Mouse (Mus musculus): ENCODE results near the gene Ptpn23.
"Not testable (repeated sequence)": the region's sequence is repeated elsewhere in the genome, so short reads cannot be mapped to it uniquely, and the experiment has no call there.

The Ptpn23 gene

DNA sequence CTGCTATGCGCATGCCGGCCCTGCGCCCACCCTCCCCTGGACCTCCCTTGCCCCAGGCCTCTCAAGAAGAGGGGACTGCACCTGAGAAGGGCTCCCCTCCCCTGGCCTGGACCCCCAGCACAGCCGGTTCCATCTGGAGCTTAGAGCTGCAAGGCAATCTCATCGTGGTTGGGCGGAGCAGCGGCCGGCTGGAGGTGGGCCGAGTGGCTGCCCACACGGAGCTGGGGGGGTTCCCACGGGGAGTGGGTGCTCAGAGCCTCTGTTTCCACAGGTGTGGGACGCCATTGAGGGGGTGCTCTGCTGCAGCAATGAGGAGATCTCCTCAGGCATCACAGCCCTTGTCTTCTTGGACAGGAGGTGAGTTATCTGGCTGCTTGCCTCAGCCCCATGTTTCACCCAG is 26.7 kb downstream of the Ptpn23 start:
- DNase-seq (ENCODE audit: low read depth) = no peak

DNA sequence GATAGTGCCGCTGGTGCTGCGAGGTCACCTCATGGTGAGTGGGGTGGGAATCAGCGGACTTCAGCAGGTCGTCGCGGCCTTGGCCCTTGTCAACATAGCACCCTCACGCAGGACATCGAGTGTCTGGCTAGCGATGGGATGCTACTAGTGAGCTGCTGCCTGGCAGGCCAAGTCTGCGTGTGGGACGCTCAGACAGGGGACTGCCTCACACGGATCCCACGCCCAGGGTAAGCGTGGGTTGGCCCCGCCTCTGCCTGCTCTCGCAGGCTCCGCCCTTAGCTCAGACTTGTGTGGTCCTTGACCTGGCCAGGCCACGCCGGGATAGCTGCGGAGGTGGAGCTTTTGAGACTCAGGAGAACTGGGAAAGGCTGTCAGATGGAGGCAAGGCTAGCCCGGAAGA is 27.4 kb downstream of the Ptpn23 start:
- DNase-seq (ENCODE audit: low read depth) = no peak

DNA sequence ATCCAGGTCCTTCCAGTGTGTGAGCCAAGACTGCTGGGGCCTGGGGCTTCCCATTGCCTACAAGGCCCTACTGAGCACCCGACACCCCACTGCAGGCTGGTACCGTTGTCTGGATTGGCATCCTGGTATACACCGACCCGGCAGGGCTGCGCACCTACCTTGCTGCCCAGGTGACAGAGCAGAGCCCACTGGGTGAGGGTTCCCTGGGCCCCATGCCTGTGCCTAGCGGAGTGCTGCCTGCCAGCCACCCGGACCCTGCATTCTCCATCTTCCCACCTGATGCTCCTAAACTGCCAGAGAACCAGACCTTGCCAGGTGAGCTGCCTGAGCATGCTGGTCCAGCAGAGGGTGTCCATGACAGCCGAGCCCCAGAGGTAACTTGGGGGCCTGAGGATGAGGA is 28.7 kb downstream of the Ptpn23 start:
- DNase-seq (ENCODE audit: low read depth) = no peak

DNA sequence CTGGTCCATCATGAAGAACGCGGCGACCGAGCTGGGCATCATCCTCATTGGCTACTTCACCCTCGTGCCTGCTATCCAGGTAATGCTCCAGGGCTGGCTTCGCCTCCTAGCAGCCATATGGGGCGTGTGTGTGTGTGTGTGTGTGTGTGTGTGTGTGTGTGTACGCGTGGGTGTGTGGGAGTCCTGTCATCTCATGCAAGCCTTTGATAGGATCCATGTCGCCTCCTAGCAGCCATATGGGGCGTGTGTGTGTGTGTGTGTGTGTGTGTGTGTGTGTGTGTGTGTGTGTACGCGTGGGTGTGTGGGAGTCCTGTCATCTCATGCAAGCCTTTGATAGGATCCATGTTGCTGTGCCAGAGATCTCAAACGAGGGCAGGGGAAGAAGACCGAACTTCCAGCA is 30.4 kb downstream of the Ptpn23 start:
- DNase-seq (ENCODE audit: low read depth) = not testable (repeated sequence)

DNA sequence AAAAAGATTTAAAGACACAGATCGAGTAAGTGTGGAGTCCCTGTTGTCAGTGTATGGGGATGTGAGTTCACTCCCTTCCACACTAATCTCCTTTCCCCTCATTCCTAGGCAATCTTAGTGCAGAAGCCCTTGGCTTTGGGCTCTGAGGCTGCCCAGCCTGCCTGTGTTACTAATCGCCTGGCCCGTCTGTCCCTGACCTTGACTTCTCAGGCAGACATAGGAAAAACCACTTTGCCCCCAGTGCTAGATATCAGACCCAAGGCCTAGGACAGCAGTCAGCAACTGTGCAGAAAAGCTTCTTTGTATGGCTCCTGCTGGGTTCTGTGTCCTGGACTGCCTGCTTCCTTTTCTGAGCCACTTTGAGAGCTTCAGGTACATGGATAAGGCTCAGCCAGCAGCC is 32.3 kb downstream of the Ptpn23 start:
- DNase-seq (ENCODE audit: low read depth) = no peak

GRCm38 (mm10) chr9:110373871-110374270 is 34.1 kb downstream of the Ptpn23 start:
- DNase-seq (ENCODE audit: low read depth) = no peak

DNA sequence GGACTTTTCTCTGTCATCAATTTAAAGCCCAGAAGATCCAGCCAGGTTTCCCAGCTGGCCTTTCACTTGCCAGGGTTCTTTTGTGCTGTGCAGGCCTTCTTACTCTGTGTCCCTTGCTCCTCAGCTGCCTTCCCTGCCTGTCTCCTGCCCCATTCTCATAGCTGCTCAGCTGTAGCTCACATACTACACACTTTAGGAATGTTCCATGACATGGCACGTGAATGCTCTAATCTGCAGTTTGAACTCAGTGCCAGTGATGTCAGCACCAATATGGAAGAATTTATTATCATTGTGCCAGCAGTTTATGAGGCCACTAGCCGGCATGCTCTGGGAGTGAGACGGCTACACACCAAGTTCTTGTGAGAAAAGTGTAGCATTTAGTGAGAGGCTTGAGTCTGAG is 38.2 kb downstream of the Ptpn23 start:
- DNase-seq (ENCODE audit: low read depth) = no peak

- DNase-seq (ENCODE audit: low read depth) = no peak
Measured at GRCm38 (mm10) chr9:110366746-110367145, 41.3 kb downstream of the Ptpn23 start.

DNA sequence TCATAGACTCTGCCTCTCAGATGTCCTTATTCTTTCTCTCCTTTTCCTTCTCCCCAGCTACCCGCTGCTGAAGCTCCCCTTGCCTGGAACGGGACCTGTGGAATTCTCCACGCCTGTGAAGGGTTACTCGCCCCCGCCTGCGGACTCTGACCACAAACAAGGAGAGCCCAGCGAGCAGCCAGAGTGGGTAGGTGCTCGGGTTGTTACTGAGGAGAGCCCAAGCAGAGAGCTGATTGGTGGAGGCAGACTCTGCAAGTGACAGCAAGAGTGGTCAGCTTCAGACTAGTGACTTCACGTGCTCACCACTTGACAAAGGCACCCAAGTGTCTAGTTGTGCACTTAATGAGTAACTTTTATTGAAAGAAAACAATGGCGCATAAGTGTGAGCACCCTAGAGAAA is 45.7 kb downstream of the Ptpn23 start:
- no peak for DNase-seq (ENCODE audit: low read depth)

GRCm38 (mm10) chr9:110361299-110361698 is 46.7 kb downstream of the Ptpn23 start:
- DNase-seq (ENCODE audit: low read depth) = no peak

GRCm38 (mm10) chr9:110358341-110358740 is 49.7 kb downstream of the Ptpn23 start:
- no peak for DNase-seq (ENCODE audit: low read depth)

DNA sequence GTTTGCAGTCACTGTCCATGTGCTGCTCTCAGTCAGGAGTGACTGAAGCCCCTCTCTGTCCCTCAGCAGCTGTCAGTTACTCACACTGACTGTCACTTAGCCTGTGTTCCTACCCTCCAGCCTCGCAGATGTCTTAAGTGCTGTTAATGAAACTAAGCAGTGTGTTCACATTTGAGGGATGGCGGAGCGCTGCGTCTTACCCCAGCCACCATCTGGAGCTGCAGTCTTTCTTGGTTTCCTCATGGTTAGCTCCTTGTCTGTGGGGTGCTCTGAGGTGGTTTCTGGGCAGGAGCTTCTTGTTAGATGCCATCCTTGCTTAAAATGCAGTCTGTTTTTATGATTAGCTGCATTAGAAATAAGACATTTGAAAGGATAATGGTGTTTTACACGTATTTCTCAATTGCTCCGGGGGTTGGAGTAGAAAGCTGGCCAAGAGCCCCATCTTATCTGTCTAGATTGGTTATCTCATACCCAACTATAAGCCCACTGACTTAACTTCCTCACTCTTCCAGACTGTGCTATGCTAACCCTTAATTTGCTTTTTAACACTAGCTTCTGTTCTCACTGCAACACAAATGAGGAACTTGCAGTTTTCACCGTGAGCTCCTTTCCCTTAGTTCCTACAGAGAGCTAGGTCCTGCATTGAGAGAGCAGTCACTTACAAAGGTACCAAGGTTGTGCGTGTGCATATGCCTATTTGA is 55.9 kb downstream of the Ptpn23 start:
- DNase-seq (ENCODE audit: low read depth) = no peak

- no peak for DNase-seq (ENCODE audit: low read depth)
Measured at GRCm38 (mm10) chr9:110351350-110351749, 56.7 kb downstream of the Ptpn23 start.

GRCm38 (mm10) chr9:110350612-110351011 is 57.4 kb downstream of the Ptpn23 start:
- DNase-seq (ENCODE audit: low read depth) = no peak

DNA sequence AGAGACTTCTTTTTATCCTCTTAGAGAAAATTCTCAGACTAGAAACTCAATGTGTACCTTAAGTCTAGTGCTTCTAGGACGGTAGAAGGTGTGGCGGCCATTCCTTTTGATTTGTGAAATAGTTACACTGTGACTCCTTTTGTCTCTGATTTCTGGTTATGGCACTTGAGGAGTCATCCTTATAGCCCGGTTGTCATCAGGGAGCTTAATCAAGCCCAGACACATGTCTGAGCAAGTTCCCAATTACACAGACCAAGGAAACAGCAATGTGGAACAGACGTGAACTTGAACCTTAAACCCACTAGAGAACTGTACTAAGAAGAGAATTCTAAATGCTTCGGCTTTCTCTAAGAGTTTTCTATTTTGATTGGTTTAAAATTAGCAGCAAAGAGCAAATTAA is 57.8 kb downstream of the Ptpn23 start:
- no peak for DNase-seq (ENCODE audit: low read depth)

DNA sequence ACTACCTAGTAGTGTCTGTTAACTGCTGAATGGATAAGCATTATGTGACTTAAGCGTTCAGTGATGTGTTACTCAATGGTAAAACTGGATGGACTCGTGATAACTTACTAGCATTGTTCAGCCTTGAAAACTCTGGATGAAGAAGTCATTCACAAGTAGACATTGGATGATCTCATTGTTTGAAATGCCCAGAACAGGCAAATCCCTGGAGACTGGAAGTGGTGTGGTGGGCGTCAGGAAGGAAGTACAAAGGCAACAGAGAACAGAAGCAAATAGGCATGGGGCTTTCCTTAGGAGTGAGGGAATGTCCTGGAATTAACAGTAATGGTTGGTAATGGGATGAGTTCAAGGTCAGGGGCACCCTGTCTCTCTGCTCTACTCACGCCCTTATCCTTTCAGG is 59.1 kb downstream of the Ptpn23 start:
- DNase-seq (ENCODE audit: low read depth) = no peak

- no peak for DNase-seq (ENCODE audit: low read depth)
Measured at GRCm38 (mm10) chr9:110345057-110345739, 62.8 kb downstream of the Ptpn23 start.

DNA sequence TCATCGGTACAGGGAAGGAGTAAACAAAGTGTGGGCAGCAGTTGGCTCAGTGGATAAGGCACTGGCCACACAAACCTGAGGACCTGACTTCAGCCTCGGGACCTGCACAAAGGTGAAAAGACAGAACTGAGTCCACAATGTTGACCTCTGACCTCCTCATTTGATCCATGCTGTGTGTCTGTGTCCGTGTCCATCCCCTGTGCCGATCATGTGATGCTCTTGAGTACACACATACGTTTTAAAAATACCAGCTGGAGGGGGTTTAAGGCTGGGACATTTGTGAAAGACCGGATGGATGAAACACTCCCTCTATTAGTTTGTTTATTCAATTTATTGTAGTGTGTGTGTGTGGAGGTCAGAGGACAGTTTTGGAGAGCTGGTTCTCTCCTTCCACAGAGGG is 64.2 kb downstream of the Ptpn23 start:
- no peak for DNase-seq (ENCODE audit: low read depth)

DNA sequence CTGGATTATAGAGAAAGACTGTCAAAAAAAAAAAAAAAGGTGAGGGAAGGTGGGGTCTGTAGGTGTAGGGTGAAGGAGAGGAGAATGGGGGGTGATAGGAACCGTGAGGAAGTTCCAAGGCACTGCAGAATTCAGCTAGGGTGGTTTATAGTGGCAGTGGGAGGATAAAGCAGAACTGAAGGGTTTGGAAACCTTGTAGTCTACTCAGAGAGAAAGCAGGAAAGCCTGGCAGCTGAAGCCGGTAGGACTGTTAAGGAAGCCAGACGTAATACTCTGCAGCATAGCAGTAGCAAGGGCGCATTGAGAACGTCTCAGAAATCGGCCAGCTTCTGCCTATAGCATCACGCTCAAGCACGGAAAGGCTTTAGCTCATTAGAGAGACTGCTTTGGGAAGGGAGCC is 66.0 kb downstream of the Ptpn23 start:
- DNase-seq (ENCODE audit: low read depth) = no peak

GRCm38 (mm10) chr9:110340037-110340750 is 67.8 kb downstream of the Ptpn23 start:
- no peak for DNase-seq (ENCODE audit: low read depth)
